Mouse (Mus musculus): Measurements from ENCODE around the gene Lypd5. TPM values are rescaled to one million over a fixed set of nuclear protein-coding genes. Genes with fewer than 3 reads are reported as not detected.

Gene Lypd5
- not detected in 2 replicates for polyA plus RNA-seq (2016; fragmentation: Nextera tagmentation; extraction: Ambion mirVana)

GRCm38 (mm10) chr7:24348896-24349295, at the start of gene Lypd5:
Gene Lypd5 (plus strand): TSS chr7:24349196.
- Histone ChIP-seq H3K4me3 (no peak within 1 kb of the TSS), H3K27me3 (replicated peaks) (0 out of 2 replicates have a peak, but pooled peaks cover 4% of the 10 kb centered on the region), H3K4me1 (no peaks in the 10 kb centered on the region), H3K4me2 (replicated peaks) (no peak within 1 kb of the TSS), H3K9me3 (no peaks in the 10 kb centered on the region), H3K36me3 (no peaks in the 10 kb centered on the region), H3K27ac (no peak within 1 kb of the TSS), H3K9ac (no peak within 1 kb of the TSS)
- WGBS, result 48% methylated on average over 6 of the region's 6 CpGs
- ATAC-seq (ENCODE audit: low FRiP score, low read depth), result no peak

GRCm38 (mm10) chr7:24299823-24300481, 49.0 kb upstream of the Lypd5 start:
- H3K4me2 ChIP-seq (replicated peaks), result peak overlapping the region; percentile 73
- H3K9ac ChIP-seq, result peak overlapping the region; percentile 51
- WGBS, result under 1% methylated on average over 18 of the region's 18 CpGs
- peak overlapping the region; percentile 67 for H3K4me3 ChIP-seq
- peaks cover 34% of the 10 kb centered on the region for H3K36me3 ChIP-seq
- peaks cover 16% of the 10 kb centered on the region for H3K4me1 ChIP-seq
- H3K27ac ChIP-seq, result no peak overlapping the region
- ATAC-seq (ENCODE audit: low FRiP score, low read depth), result peak; percentile 26
- H3K27me3 ChIP-seq (replicated peaks), result no peaks in the 10 kb centered on the region
- H3K9me3 ChIP-seq, result no peaks in the 10 kb centered on the region

GRCm38 (mm10) chr7:24300771-24301282, 48.2 kb upstream of the Lypd5 start, which contains the start of gene Zfp61:
Gene Zfp61 (minus strand): TSS chr7:24301232.
- H3K36me3 ChIP-seq, result peaks cover 28% of the 10 kb centered on the region
- no peaks in the 10 kb centered on the region for H3K27me3 ChIP-seq (replicated peaks)
- no peak within 1 kb of the TSS for H3K27ac ChIP-seq
- WGBS, result 2% methylated on average over 13 of the region's 13 CpGs
- ATAC-seq (ENCODE audit: low FRiP score, low read depth), result peak; percentile 42
- H3K4me2 ChIP-seq (replicated peaks), result peak within 1 kb of the TSS; percentile 73
- no peak within 1 kb of the TSS for H3K9ac ChIP-seq
- peak within 1 kb of the TSS; percentile 67 for H3K4me3 ChIP-seq
- no peaks in the 10 kb centered on the region for H3K9me3 ChIP-seq
- peaks cover 16% of the 10 kb centered on the region for H3K4me1 ChIP-seq

GRCm38 (mm10) chr7:24315726-24316566, 33.0 kb upstream of the Lypd5 start:
- H3K36me3 ChIP-seq, result peaks cover 25% of the 10 kb centered on the region
- 32% methylated on average over 29 of the region's 29 CpGs for WGBS
- H3K4me2 ChIP-seq (replicated peaks), result peak overlapping the region; percentile 82
- peak; percentile 79; the same call in 1 of the 2 replicates for ATAC-seq (ENCODE audit: low FRiP score, low read depth)
- H3K4me1 ChIP-seq, result peaks cover 4% of the 10 kb centered on the region; the same call in 1 of the 2 replicates
- no peaks in the 10 kb centered on the region for H3K27me3 ChIP-seq (replicated peaks)
- H3K27ac ChIP-seq, result no peak overlapping the region
- no peaks in the 10 kb centered on the region for H3K9me3 ChIP-seq
- peak overlapping the region; percentile 79 for H3K9ac ChIP-seq
- H3K4me3 ChIP-seq, result peak overlapping the region; percentile 63

- ATAC-seq (ENCODE audit: low FRiP score, low read depth), result peak; percentile 90
- peak within 1 kb of the TSS; percentile 79 for H3K9ac ChIP-seq
Observed at GRCm38 (mm10) chr7:24316567-24317092, 32.4 kb upstream of the Lypd5 start, which contains the start of gene Zfp94. Gene Zfp94 (minus strand): TSS chr7:24316666.

GRCm38 (mm10) chr7:24318942-24319341, 30.1 kb upstream of the Lypd5 start:
- Histone ChIP-seq H3K4me2 (replicated peaks) (no peak overlapping the region), H3K27me3 (replicated peaks) (no peaks in the 10 kb centered on the region), H3K9me3 (no peaks in the 10 kb centered on the region), H3K9ac (no peak overlapping the region), H3K36me3 (0 out of 2 replicates have a peak, but pooled peaks cover 5% of the 10 kb centered on the region), H3K27ac (no peak overlapping the region), H3K4me3 (no peak overlapping the region), H3K4me1 (peaks cover 4% of the 10 kb centered on the region; the same call in 1 of the 2 replicates)
- WGBS, result 82% methylated on average over 6 of the region's 6 CpGs
- ATAC-seq (ENCODE audit: low FRiP score, low read depth), result no peak

More at GRCm38 (mm10) chr7:24316567-24317092, 32.4 kb upstream of the Lypd5 start, which contains the start of gene Zfp94:
- 1% methylated on average over 33 of the region's 33 CpGs for WGBS
- Histone ChIP-seq H3K9me3 (no peaks in the 10 kb centered on the region), H3K4me3 (peak within 1 kb of the TSS; percentile 63), H3K4me2 (replicated peaks) (peak within 1 kb of the TSS; percentile 82), H3K27me3 (replicated peaks) (no peaks in the 10 kb centered on the region), H3K36me3 (peaks cover 18% of the 10 kb centered on the region), H3K27ac (no peak within 1 kb of the TSS), H3K4me1 (peaks cover 4% of the 10 kb centered on the region; the same call in 1 of the 2 replicates)

- H3K9ac ChIP-seq, result no peak overlapping the region
- H3K4me3 ChIP-seq, result no peak overlapping the region
- H3K4me2 ChIP-seq (replicated peaks), result no peak overlapping the region
- H3K9me3 ChIP-seq, result no peaks in the 10 kb centered on the region
- no peak for ATAC-seq (ENCODE audit: low FRiP score, low read depth)
- no peaks in the 10 kb centered on the region for H3K36me3 ChIP-seq
- no peak overlapping the region for H3K27ac ChIP-seq
- H3K4me1 ChIP-seq, result peaks cover 3% of the 10 kb centered on the region; the same call in 1 of the 2 replicates
- no peaks in the 10 kb centered on the region for H3K27me3 ChIP-seq (replicated peaks)
- WGBS, result 79% methylated on average over 4 of the region's 4 CpGs
Observed at GRCm38 (mm10) chr7:24322593-24322992, 26.4 kb upstream of the Lypd5 start.

- Histone ChIP-seq H3K9ac (no peak overlapping the region), H3K36me3 (no peaks in the 10 kb centered on the region), H3K4me2 (replicated peaks) (peak overlapping the region; percentile 59), H3K4me1 (peaks cover 3% of the 10 kb centered on the region; the same call in 1 of the 2 replicates), H3K4me3 (no peak overlapping the region), H3K27me3 (replicated peaks) (no peaks in the 10 kb centered on the region), H3K9me3 (no peaks in the 10 kb centered on the region), H3K27ac (no peak overlapping the region)
- ATAC-seq (ENCODE audit: low FRiP score, low read depth), result no peak
- 92% methylated on average over 6 of the region's 6 CpGs for WGBS
Observed at GRCm38 (mm10) chr7:24325197-24325596, 23.8 kb upstream of the Lypd5 start.

GRCm38 (mm10) chr7:24325675-24326128, 23.3 kb upstream of the Lypd5 start:
- Histone ChIP-seq H3K9me3 (no peaks in the 10 kb centered on the region), H3K9ac (0 out of 2 replicates have a peak overlapping the region, but pooled peaks have one; percentile 27), H3K36me3 (no peaks in the 10 kb centered on the region), H3K27me3 (replicated peaks) (no peaks in the 10 kb centered on the region), H3K4me2 (replicated peaks) (peak overlapping the region; percentile 59), H3K27ac (no peak overlapping the region), H3K4me1 (peaks cover 3% of the 10 kb centered on the region; the same call in 1 of the 2 replicates), H3K4me3 (peak overlapping the region; percentile 33)
- peak; percentile 75 for ATAC-seq (ENCODE audit: low FRiP score, low read depth)
- WGBS, result 6% methylated on average over 13 of the region's 13 CpGs

GRCm38 (mm10) chr7:24326273-24327135, 22.5 kb upstream of the Lypd5 start:
- Histone ChIP-seq H3K4me2 (replicated peaks) (peak overlapping the region; percentile 59), H3K27ac (no peak overlapping the region), H3K4me1 (peaks cover 3% of the 10 kb centered on the region; the same call in 1 of the 2 replicates), H3K4me3 (no peak overlapping the region), H3K27me3 (replicated peaks) (no peaks in the 10 kb centered on the region), H3K36me3 (no peaks in the 10 kb centered on the region), H3K9me3 (no peaks in the 10 kb centered on the region), H3K9ac (no peak overlapping the region)
- WGBS, result 40% methylated on average over 20 of the region's 20 CpGs
- peak; percentile 70 for ATAC-seq (ENCODE audit: low FRiP score, low read depth)
